Mouse (Mus musculus) intestine, embryonic 14.5 days (tissue): ENCODE measurements around the gene Myo1c. TPM values are rescaled to one million over a fixed set of nuclear protein-coding genes. Genes with fewer than 3 reads are reported as not detected.
A peak's percentile ranks its signal among the peaks of the same experiment; 100 is the strongest.

ENCODE experiments used
- ATAC-seq: fragments of 200-750 bp; cut with Nextera tagmentation; replicated peaks from 2 replicates; pipeline ENCODE4 v1.8.0; 2017; ENCODE audit warnings: low read depth, moderate number of reproducible peaks, moderate TSS enrichment, moderate library complexity; ENCODE audit not compliant: low FRiP score, low TSS enrichment
- DNase-seq: peaks from one replicate; pipeline ENCODE4 v3.0.0-alpha.2; 2018; ENCODE audit warnings: low spot score
- H3K27ac ChIP-seq: fragments of 300-500 bp; sonication (generic); 2 replicates; pipeline ENCODE4 v1.5.1; 2014; ENCODE audit warnings: low read depth, mild to moderate bottlenecking, control low read depth
- H3K27me3 ChIP-seq: fragments of 300-500 bp; sonication (generic); replicated peaks from 2 replicates; pipeline ENCODE4 v1.6.1; 2014; ENCODE audit warnings: low read length, control low read depth; ENCODE audit not compliant: control insufficient read depth, insufficient read depth
- H3K36me3 ChIP-seq: fragments of 300-500 bp; sonication (generic); 2 replicates; pipeline ENCODE4 v1.6.1; 2014; ENCODE audit warnings: low read length, control low read depth; ENCODE audit not compliant: control insufficient read depth, insufficient read depth
- H3K4me1 ChIP-seq: fragments of 300-500 bp; sonication (generic); replicated peaks from 2 replicates; pipeline ENCODE4 v1.6.1; 2014; ENCODE audit warnings: low read length, control low read depth, mixed read lengths; ENCODE audit not compliant: control insufficient read depth, insufficient read depth
- H3K4me2 ChIP-seq: fragments of 300-500 bp; sonication (generic); 2 replicates; pipeline ENCODE4 v1.6.1; 2014; ENCODE audit warnings: low read length
- H3K4me3 ChIP-seq: fragments of 300-500 bp; sonication (generic); 2 replicates; pipeline ENCODE4 v1.5.1; 2014; ENCODE audit warnings: low read depth, low read length, control low read depth, mixed read lengths
- H3K9ac ChIP-seq: fragments of 300-500 bp; sonication (generic); 2 replicates; pipeline ENCODE4 v1.6.1; 2014; ENCODE audit warnings: mild to moderate bottlenecking, low read length
- H3K9me3 ChIP-seq: fragments of 300-500 bp; sonication (generic); 2 replicates; pipeline ENCODE4 v1.6.1; 2016; ENCODE audit warnings: low read length, control low read depth; ENCODE audit not compliant: control insufficient read depth
- WGBS: fragments of 180-500 bp; shearing (Covaris S2); extraction: QIAGEN DNeasy Blood & Tissue Kit; methylation state at CpG from one replicate; pipeline ENCODE4 v1.1.7; 2014; 5-methylcytosine and 5-hydroxymethylcytosine counted together
- polyA plus RNA-seq: library from polyadenylated mRNA; unstranded; fragments of >200 nt; fragmentation: Nextera tagmentation; extraction: Ambion mirVana; gene quantifications from 2 replicates; pipeline ENCODE4 v1.2.1, GENCODE M21; 2014

Gene Myo1c
- polyA plus RNA-seq, 1 experiment from 2014 or later = 41.7 TPM

DNA sequence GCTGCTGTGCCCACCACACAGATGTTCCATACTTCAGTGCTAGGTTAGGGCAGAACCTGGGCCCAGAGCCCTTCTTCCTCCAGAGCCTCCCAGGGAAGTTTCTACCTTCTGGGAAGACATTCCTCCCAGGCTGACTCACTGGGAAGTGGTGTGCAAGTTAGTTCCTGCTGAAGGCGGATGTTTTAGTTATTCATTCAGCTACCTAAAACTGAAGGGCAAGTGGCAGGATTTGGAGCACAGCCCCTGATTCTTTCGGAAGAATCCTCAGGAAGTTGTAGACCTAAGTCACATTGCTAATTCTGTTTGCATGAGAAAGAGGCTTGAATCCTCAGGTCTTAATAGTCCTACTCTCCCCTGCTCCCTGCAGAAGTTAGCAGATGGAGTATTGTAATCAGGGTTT, 28.9 kb upstream of the Myo1c start:
- DNase-seq (no peak), ATAC-seq (no peak)
- Histone ChIP-seq H3K4me1 (no peaks in the 10 kb centered on the region), H3K27me3 (no peaks in the 10 kb centered on the region), H3K9me3 (no peaks in the 10 kb centered on the region), H3K4me3 (no peak overlapping the region), H3K4me2 (no peak overlapping the region), H3K9ac (no peak overlapping the region), H3K36me3 (peaks cover 65% of the 10 kb centered on the region), H3K27ac (no peak overlapping the region; the same call in 1 of the 2 replicates)
- 93% methylated on average over 2 of the region's 2 CpGs for WGBS

DNA sequence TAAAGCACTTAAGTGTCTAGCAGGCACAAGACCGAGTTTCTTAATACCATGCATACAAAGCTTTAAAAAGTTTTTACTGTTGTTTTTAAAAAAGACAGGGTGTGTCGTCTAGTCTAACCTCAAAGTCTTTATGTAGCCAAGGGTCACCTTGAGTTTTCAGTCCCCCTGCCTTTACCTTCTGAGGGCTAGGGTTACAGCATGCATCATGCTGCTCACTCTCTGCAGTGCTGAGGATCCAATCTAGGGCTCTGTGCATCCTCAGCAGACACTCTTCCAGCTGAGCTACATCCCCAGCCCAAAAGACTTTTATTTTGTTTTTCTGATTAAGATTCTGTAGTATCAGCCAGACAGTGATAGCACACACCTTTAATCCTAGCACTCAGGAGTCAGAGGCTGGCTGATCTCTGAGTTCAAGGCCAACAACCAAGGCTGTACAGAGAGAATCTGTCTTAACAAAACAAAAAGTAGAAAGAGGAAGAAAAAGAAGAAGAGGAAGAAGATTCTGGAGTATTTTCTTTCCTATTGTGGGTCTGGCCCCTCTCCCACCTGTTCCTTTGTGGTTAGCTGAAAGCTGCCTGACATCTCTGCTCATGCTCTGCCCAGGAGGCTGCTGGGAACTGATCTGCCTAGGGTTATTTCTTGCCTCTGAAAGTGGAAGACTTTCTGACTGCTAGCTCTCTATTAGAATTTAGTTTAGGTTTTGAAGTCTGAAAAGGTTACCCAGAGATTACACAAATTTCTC, 27.5 kb upstream of the Myo1c start:
- WGBS = 91% methylated on average over 2 of the region's 2 CpGs

DNA sequence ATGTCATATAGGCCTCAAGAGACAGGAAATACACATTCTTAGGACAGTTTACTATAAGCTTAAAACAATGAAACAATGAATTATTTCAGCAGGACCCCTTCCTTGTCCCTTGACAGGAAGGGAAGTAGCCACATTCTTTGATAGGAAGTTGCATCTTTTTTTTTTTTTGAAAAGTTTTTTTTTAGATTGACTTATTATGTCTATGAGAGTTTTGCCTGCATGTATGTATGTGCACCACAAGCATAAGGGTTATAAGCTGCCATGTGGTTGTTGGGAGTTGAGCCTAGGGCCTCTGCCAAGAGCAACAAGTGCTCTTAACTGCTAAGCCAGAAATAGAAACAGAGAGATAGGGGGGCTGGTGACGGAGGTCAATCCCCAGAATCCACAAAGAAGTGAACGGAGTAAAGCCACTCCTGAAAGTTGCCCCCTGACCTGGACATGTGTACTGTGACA, 26.2 kb upstream of the Myo1c start:
- no peak overlapping the region for H3K9ac ChIP-seq
- no peak for DNase-seq
- H3K4me1 ChIP-seq = no peaks in the 10 kb centered on the region
- H3K9me3 ChIP-seq = no peaks in the 10 kb centered on the region
- no peak overlapping the region for H3K4me2 ChIP-seq
- peaks cover 66% of the 10 kb centered on the region for H3K36me3 ChIP-seq
- no peak for ATAC-seq
- 77% methylated on average over 2 of the region's 2 CpGs for WGBS
- H3K27ac ChIP-seq = no peak overlapping the region
- no peaks in the 10 kb centered on the region for H3K27me3 ChIP-seq
- no peak overlapping the region for H3K4me3 ChIP-seq

More for the DNA sequence above, 27.5 kb upstream of the Myo1c start:
- H3K4me3 ChIP-seq = no peak overlapping the region
- no peaks in the 10 kb centered on the region for H3K4me1 ChIP-seq
- H3K4me2 ChIP-seq = no peak overlapping the region
- no peak overlapping the region for H3K27ac ChIP-seq
- H3K27me3 ChIP-seq = no peaks in the 10 kb centered on the region
- DNase-seq (no peak), ATAC-seq (no peak)
- H3K36me3 ChIP-seq = peaks cover 67% of the 10 kb centered on the region
- no peak overlapping the region for H3K9ac ChIP-seq
- no peaks in the 10 kb centered on the region for H3K9me3 ChIP-seq

DNA sequence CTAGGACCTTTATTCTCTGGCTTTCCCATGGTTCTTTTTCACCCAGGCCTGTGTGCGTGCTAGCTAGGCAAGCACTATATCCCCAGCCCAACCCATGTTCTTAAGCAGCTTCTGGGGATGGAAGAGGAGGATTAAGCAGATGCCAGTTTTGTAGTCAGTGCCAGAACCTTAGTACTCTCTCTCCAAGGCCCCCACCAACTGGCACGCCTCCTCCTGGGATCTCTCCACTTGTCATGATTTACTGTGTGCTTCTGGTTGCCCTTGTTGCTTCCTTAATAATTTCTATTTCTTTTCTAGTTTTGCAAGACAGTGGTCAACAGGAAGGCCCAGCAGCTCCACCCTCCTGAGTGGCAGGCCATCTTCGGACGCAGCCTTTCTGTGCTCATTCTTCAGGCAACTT, 24.5 kb upstream of the Myo1c start:
- no peak overlapping the region for H3K9ac ChIP-seq
- no peak for DNase-seq

DNA sequence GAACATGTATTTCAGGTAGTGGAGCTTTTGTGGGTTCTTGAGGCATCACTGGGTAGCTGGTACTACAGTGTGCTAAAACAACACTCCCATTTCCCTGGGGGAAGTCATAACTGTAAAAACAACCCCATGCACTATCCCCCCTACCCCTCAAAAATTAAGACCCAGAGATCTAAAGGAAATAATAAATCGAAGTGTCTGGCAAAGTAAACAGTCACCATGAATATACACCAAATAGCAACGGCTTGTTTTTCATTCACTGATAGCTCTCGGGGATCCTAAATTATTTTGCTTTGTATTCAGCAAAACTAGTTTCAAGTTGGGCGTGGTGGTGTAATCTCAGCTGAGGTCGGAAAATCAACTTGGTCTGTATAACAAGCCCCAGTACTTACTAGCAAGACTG, 20.2 kb upstream of the Myo1c start:
- ATAC-seq = no peak
- H3K27me3 ChIP-seq = no peaks in the 10 kb centered on the region
- H3K4me3 ChIP-seq = peak overlapping the region; percentile 79
- no peak overlapping the region for H3K27ac ChIP-seq
- WGBS = 6% methylated on average over 5 of the region's 5 CpGs
- DNase-seq = no peak
- peaks cover 12% of the 10 kb centered on the region; the same call in 1 of the 2 replicates for H3K4me1 ChIP-seq
- H3K36me3 ChIP-seq = peaks cover 34% of the 10 kb centered on the region
- H3K9me3 ChIP-seq = no peaks in the 10 kb centered on the region
- peak overlapping the region; percentile 52 for H3K4me2 ChIP-seq
- H3K9ac ChIP-seq = peak overlapping the region; percentile 67

More for the DNA sequence above, 24.5 kb upstream of the Myo1c start:
- no peak overlapping the region for H3K4me2 ChIP-seq
- H3K4me3 ChIP-seq = no peak overlapping the region
- peaks cover 3% of the 10 kb centered on the region; the same call in 1 of the 2 replicates for H3K4me1 ChIP-seq
- no peaks in the 10 kb centered on the region for H3K27me3 ChIP-seq
- H3K27ac ChIP-seq = no peak overlapping the region
- 90% methylated on average over 4 of the region's 4 CpGs for WGBS
- H3K9me3 ChIP-seq = no peaks in the 10 kb centered on the region
- H3K36me3 ChIP-seq = peaks cover 49% of the 10 kb centered on the region
- ATAC-seq = no peak

DNA sequence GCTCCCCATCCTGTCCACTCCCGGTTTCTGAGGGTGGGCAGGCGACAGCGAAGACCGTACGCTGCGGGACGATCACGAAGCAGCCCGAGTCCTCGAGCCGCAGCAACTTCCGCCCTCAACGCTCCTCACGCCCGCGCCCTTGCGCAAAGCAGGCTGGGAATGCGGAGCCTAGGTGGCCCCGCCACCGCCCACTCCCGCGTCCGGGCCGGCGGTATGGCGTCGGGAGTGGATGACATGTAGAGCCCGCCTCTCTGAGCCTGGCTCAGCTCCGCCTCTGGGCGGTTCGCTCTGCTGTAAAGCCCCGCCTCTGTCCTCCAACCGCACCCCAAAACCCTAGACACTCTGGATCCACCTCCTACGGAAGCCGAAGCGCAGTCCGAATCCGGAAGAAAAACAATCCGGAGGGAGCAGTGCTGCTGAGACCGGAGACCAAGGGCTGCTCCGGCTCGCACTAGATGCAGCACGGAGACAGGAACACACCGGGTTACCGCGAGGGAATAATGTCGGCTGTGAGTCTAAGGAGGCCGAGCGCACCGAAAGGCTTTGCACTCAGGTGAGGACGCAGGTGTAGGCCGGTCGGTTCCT, 19.6 kb upstream of the Myo1c start, which contains the start of gene Inpp5k:
Gene Inpp5k, plus strand, starts transcription at position 344 of the 585 bp plus-strand sequence.
- Histone ChIP-seq H3K9me3 (no peaks in the 10 kb centered on the region), H3K4me1 (peaks cover 12% of the 10 kb centered on the region; the same call in 1 of the 2 replicates), H3K27ac (peak within 1 kb of the TSS; percentile 54), H3K36me3 (peaks cover 31% of the 10 kb centered on the region), H3K4me3 (peak within 1 kb of the TSS; percentile 79), H3K27me3 (no peaks in the 10 kb centered on the region), H3K4me2 (peak within 1 kb of the TSS; percentile 52), H3K9ac (peak within 1 kb of the TSS; percentile 67)
- DNase-seq (peak; percentile 95), ATAC-seq (peak; percentile 98)
- WGBS = under 1% methylated on average over 53 of the region's 53 CpGs

DNA sequence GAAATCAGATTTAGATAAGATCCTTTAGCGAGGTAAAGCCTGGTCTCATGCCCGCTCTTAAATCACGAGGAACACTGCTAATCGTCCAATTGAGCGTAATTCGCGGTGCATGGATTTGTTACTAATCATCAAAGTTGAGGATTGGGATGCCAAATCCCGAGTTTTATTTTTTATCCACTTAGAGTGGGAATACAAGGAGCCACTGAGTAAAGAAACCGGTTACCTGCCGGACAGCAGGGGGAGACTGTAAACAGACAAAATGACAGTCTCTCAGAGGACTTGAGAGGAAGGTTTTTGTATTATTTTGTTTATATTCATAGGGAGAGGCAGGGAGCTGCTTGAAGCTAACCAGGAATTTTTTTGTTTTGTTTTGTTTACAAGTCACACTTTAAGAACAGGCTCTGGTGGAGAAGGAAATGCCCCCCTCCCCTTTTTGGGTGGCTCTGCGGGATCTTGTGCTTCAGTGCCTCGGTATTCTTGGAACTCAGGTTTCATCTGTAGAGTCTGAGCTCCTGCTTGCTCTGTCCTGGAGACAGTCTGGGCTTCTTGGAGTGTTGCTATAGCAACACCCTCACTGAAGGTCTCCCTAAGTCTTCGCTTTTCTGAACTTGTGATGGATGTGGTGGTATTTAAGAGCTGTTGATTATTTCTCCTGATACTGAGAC, 18.6 kb upstream of the Myo1c start:
- WGBS = 5% methylated on average over 13 of the region's 13 CpGs
- Histone ChIP-seq H3K4me3 (peak overlapping the region; percentile 79), H3K9ac (peak overlapping the region; percentile 56), H3K27ac (no peak overlapping the region), H3K27me3 (no peaks in the 10 kb centered on the region), H3K9me3 (no peaks in the 10 kb centered on the region), H3K4me2 (peak overlapping the region; percentile 52), H3K36me3 (peaks cover 23% of the 10 kb centered on the region; the same call in 1 of the 2 replicates), H3K4me1 (peaks cover 12% of the 10 kb centered on the region; the same call in 1 of the 2 replicates)
- no peak for ATAC-seq
- peak; percentile 63 for DNase-seq

DNA sequence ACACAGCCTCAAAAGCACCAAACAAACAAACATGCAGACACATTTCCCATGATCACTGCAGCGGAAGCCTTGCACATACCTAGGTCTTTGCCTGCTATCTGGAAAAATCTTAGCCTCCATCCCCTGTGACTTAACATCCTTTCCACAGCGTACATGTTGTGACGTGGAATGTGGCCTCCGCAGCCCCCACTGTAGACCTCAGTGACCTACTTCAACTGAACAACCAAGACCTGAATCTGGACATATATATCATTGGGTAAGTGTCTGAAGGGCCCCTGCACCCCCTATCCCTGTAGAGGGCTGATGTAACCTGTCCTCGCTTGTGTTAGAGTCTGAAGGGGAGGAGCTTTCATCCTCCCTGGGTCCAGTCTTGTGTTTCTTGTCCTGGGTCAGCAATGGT, 17.4 kb upstream of the Myo1c start:
- H3K4me1 ChIP-seq = peaks cover 12% of the 10 kb centered on the region; the same call in 1 of the 2 replicates
- H3K9me3 ChIP-seq = no peaks in the 10 kb centered on the region
- H3K4me3 ChIP-seq = no peak overlapping the region
- ATAC-seq = no peak
- no peak overlapping the region for H3K9ac ChIP-seq
- no peak for DNase-seq
- H3K4me2 ChIP-seq = no peak overlapping the region
- no peaks in the 10 kb centered on the region for H3K27me3 ChIP-seq
- WGBS = 91% methylated on average over 5 of the region's 5 CpGs
- H3K36me3 ChIP-seq = peaks cover 16% of the 10 kb centered on the region
- no peak overlapping the region for H3K27ac ChIP-seq
